Mouse (Mus musculus): Measurements from ENCODE around the gene Art5.

DNA sequence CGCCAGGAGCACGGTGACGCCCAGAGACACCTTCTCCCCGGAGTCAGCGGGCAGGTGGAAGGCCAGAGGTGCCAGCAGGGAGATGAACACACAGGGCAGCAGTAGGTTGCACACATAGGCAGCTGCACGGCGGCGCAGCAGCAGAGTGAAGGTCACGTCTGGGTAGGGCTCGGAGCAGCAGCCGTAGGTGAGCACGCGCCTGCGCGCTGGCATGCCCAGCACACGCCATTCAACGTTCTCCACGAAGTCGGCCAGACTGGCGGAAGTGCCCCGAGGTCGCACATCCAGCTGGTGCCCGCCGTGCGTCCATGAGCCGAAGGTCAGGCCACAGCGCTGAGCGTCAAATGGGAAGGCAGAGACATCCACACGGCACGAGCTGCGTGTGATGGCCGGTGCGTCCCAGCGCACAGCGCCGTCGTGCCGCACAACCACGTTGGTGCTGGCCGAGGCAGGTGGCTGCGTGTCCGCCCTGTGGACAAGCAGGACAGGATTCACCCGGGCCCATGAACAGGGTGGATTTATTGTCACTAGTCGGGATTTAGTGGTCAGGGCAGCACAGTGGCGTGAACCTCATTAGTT lies 4.0 kb upstream of the Art5 start:
- no peak for TF ChIP-seq CTCF (IDR thresholded peaks at IDR 0.05; ENCODE audit: low read depth)
- TF ChIP-seq EP300 (IDR thresholded peaks at IDR 0.05; ENCODE audit: low read depth): no peak

Data from heart, postnatal 0 days (tissue).